9 mouse cellular contexts compared by ENCODE assay signal in genomic region chr10:62335423-62335776, GRCm38 (mm10). TPM values are rescaled to one million over a fixed set of nuclear protein-coding genes. Genes with fewer than 3 reads are reported as not detected.
DNase-seq lines count a peak whose midpoint lies in the region; ATAC-seq and TF ChIP-seq lines count a peak whose summit lies in the region.
"Had no signal": no experiment of that assay in that cellular context is flagged by ENCODE, and none has a peak within 500 bp of the region (broad histone marks: within the 10 kb centered on the region; RNA-seq: fewer than 3 reads in every experiment).

No protein-coding gene starts in this region.

- TF ChIP-seq EP300 in MEL (IDR thresholded peaks at IDR 0.05; ENCODE audit: low read depth in 1 of 2, low read length in 2 of 2), result no peak

- no peak for ATAC-seq in heart, embryonic 16.5 days (replicated peaks; ENCODE audit: extremely low read depth, insufficient read depth, low FRiP score)
- no peak for ATAC-seq in liver, embryonic 16.5 days (ENCODE audit: low read depth)

- peak overlapping the region; percentile 32 for H3K4me3 ChIP-seq in heart, embryonic 16.5 days (ENCODE audit: low read length)
- peak overlapping the region; percentile 41 to 42 for H3K4me3 ChIP-seq in MEL (ENCODE audit: control insufficient read depth in 1 of 2, insufficient read depth in 1 of 2, low read depth in 2 of 2, low read length in 2 of 2)
- no peak overlapping the region for H3K4me3 ChIP-seq in embryonic facial prominence, embryonic 10.5 days
- H3K4me3 ChIP-seq in liver, embryonic 16.5 days (ENCODE audit: low read depth, low read length), result peak overlapping the region; percentile 15

- H3K4me2 ChIP-seq in heart, embryonic 16.5 days (ENCODE audit: low read depth, low read length), result peak overlapping the region; percentile 51
- peak overlapping the region; percentile 30 for H3K4me2 ChIP-seq in liver, embryonic 16.5 days (ENCODE audit: low read depth, low read length)

- no peak for TF ChIP-seq CTCF in MEL (IDR thresholded peaks at IDR 0.05 in 2 of 3, conservative IDR thresholded peaks at IDR 0.05 in 1 of 3; ENCODE audit: control insufficient read depth in 1 of 3, insufficient read depth in 1 of 3, low read depth in 2 of 3, low read length in 3 of 3, poor library complexity in 1 of 3, severe bottlenecking in 1 of 3)

- H3K79me2 ChIP-seq in MEL (ENCODE audit: control insufficient read depth, insufficient read depth, low read length, poor library complexity), result peaks cover 43% of the 10 kb centered on the region

- H3K9ac ChIP-seq in heart, embryonic 16.5 days (ENCODE audit: low read length), result peak overlapping the region; percentile 47; the same call in 1 of the 2 replicates
- H3K9ac ChIP-seq in MEL (ENCODE audit: control insufficient read depth, low read depth, low read length, poor library complexity, severe bottlenecking), result peak overlapping the region; percentile 72
- peak overlapping the region; percentile 35; the same call in 1 of the 2 replicates for H3K9ac ChIP-seq in liver, embryonic 16.5 days (ENCODE audit: low read depth, low read length)

- no peak for TF ChIP-seq RAD21 in MEL (IDR thresholded peaks at IDR 0.05; ENCODE audit: low read depth, low read length)

- H3K4me1 ChIP-seq in heart, embryonic 16.5 days (ENCODE audit: control insufficient read depth, insufficient read depth, low read length), result peaks cover 71% of the 10 kb centered on the region
- H3K4me1 ChIP-seq in MEL (ENCODE audit: control insufficient read depth in 1 of 2, insufficient read depth in 2 of 2, low read length in 2 of 2), result peaks cover 8 to 48% of the 10 kb centered on the region in 2 experiments
- H3K4me1 ChIP-seq in embryonic facial prominence, embryonic 10.5 days, result peaks cover 60% of the 10 kb centered on the region
- H3K4me1 ChIP-seq in liver, embryonic 16.5 days (ENCODE audit: control insufficient read depth, low read depth, low read length), result peaks cover 84% of the 10 kb centered on the region

- peak overlapping the region; percentile 93 for H3K27ac ChIP-seq in heart, embryonic 16.5 days (ENCODE audit: low read length)
- H3K27ac ChIP-seq in MEL (ENCODE audit: control insufficient read depth, low read depth, low read length), result peak overlapping the region; percentile 83
- H3K27ac ChIP-seq in embryonic facial prominence, embryonic 10.5 days (replicated peaks), result no peak overlapping the region
- peak overlapping the region; percentile 39 for H3K27ac ChIP-seq in liver, embryonic 16.5 days (ENCODE audit: low read length)

- DNase-seq in heart, postnatal 4 days, result no peak
- peak; percentile 86 for DNase-seq in MEL (ENCODE audit: low read depth, low spot score)
- peak; percentile 51 for DNase-seq in embryonic facial prominence, embryonic 10.5 days (ENCODE audit: low spot score)
- no peak for DNase-seq in right cerebral cortex, adult 2 months (ENCODE audit: low spot score in 2 of 2)
- DNase-seq in B cell, adult 2 months, result no peak
- DNase-seq: kidney, adult 8-10 months; thymus, postnatal 36 days had no signal

- no peaks in the 10 kb centered on the region for H3K9me3 ChIP-seq in heart, embryonic 16.5 days (replicated peaks; ENCODE audit: control insufficient read depth, low read length)
- no peaks in the 10 kb centered on the region for H3K9me3 ChIP-seq in MEL (replicated peaks; ENCODE audit: insufficient read depth, low read length)
- H3K9me3 ChIP-seq in embryonic facial prominence, embryonic 10.5 days, result no peaks in the 10 kb centered on the region
- no peaks in the 10 kb centered on the region for H3K9me3 ChIP-seq in liver, embryonic 16.5 days (replicated peaks; ENCODE audit: control insufficient read depth, low read length)

- H3K27me3 ChIP-seq in heart, embryonic 16.5 days (ENCODE audit: control insufficient read depth, insufficient read depth, low read length), result no peaks in the 10 kb centered on the region
- no peaks in the 10 kb centered on the region for H3K27me3 ChIP-seq in MEL (ENCODE audit: control insufficient read depth in 1 of 2, insufficient read depth in 2 of 2, low read length in 2 of 2)
- H3K27me3 ChIP-seq in embryonic facial prominence, embryonic 10.5 days (replicated peaks; ENCODE audit: low read depth, poor library complexity, severe bottlenecking), result peaks cover 4% of the 10 kb centered on the region; the same call in 1 of the 2 replicates
- no peaks in the 10 kb centered on the region for H3K27me3 ChIP-seq in liver, embryonic 16.5 days (ENCODE audit: control insufficient read depth, insufficient read depth, low read depth, low read length)

- no peak for TF ChIP-seq POLR2A in MEL (IDR thresholded peaks at IDR 0.05; ENCODE audit: control insufficient read depth in 1 of 2, insufficient read depth in 1 of 2, low read depth in 1 of 2, low read length in 2 of 2, poor library complexity in 1 of 2)

- H3K36me3 ChIP-seq in heart, embryonic 16.5 days (ENCODE audit: control insufficient read depth, insufficient read depth), result 0 out of 2 replicates have a peak, but pooled peaks cover 2% of the 10 kb centered on the region
- peaks cover 0 to 36% of the 10 kb centered on the region in 2 experiments; a peak in 2 of 4 replicates for H3K36me3 ChIP-seq in MEL (ENCODE audit: control insufficient read depth in 1 of 2, insufficient read depth in 2 of 2, low read length in 2 of 2)
- H3K36me3 ChIP-seq in embryonic facial prominence, embryonic 10.5 days (replicated peaks), result no peaks in the 10 kb centered on the region
- H3K36me3 ChIP-seq in liver, embryonic 16.5 days (ENCODE audit: control insufficient read depth, insufficient read depth), result no peaks in the 10 kb centered on the region

- WGBS in heart, embryonic 16.5 days, result 10% methylated on average over 6 of the region's 6 CpGs
- WGBS in embryonic facial prominence, embryonic 10.5 days, result 13% methylated on average over 6 of the region's 6 CpGs
- 19% methylated on average over 6 of the region's 6 CpGs for WGBS in liver, embryonic 16.5 days (ENCODE audit: insufficient replicate concordance)

TF ChIP-seq in MEL, 35 proteins besides CTCF, POLR2A, EP300 and RAD21:
- TF ChIP-seq ZMIZ1 (IDR thresholded peaks at IDR 0.05; ENCODE audit: low read depth, low read length), result no peak
- 0 out of 2 replicates have a peak, but pooled peaks have one; percentile 11 for TF ChIP-seq ETS1 (IDR thresholded peaks at IDR 0.05; ENCODE audit: low read depth, low read length)
- TF ChIP-seq MXI1 (IDR thresholded peaks at IDR 0.05; ENCODE audit: low read depth, low read length), result peak; percentile 17; the same call in 1 of the 2 replicates
TF ChIP-seq in MEL: peak in this region for 2.

RNA-seq across cellular contexts. Expression of gene Hk1, which starts 44.3 kb away (rescaled TPM):
- 232 and 240 TPM in 2 replicates for polyA plus RNA-seq in heart, embryonic 16.5 days (2015; fragmentation: Nextera tagmentation; extraction: Ambion mirVana)
- 100 to 1,000 TPM; 235 to 242 TPM for total RNA-seq in heart, postnatal 4 days (2021)
- 441 and 515 TPM in 2 replicates for total RNA-seq in MEL (2012; rRNA removed)
- 100 to 1,000 TPM; 192 to 740 TPM for polyA plus RNA-seq in MEL (2012; ENCODE audit: insufficient read depth in 1 of 2, insufficient read length in 2 of 2, low read depth in 1 of 2, low replicate concordance in 2 of 2, missing spikeins in 1 of 2)
- 29.1 and 31.7 TPM in 2 replicates for polyA plus RNA-seq in embryonic facial prominence, embryonic 10.5 days (2016; fragmentation: Nextera tagmentation; extraction: Ambion mirVana)
- polyA plus RNA-seq in liver, embryonic 16.5 days (2015; fragmentation: Nextera tagmentation; extraction: Ambion mirVana), result 94.2 and 98.9 TPM in 2 replicates

Comparison
In these comparisons a context has a peak if more than half of its experiments do, and no peak if none do; other contexts are left out.
1. DNase-seq: peak in MEL (single experiment) and embryonic facial prominence, embryonic 10.5 days (single experiment); none in heart, postnatal 4 days (single experiment), right cerebral cortex, adult 2 months (0 of 2) and B cell, adult 2 months (0 of 2).
2. Peak in every context shown above with its lines, with median percentiles within 50 percentile points of each other: H3K9ac ChIP-seq.